Mouse (Mus musculus): ENCODE data around the gene Klhl29.

DNA sequence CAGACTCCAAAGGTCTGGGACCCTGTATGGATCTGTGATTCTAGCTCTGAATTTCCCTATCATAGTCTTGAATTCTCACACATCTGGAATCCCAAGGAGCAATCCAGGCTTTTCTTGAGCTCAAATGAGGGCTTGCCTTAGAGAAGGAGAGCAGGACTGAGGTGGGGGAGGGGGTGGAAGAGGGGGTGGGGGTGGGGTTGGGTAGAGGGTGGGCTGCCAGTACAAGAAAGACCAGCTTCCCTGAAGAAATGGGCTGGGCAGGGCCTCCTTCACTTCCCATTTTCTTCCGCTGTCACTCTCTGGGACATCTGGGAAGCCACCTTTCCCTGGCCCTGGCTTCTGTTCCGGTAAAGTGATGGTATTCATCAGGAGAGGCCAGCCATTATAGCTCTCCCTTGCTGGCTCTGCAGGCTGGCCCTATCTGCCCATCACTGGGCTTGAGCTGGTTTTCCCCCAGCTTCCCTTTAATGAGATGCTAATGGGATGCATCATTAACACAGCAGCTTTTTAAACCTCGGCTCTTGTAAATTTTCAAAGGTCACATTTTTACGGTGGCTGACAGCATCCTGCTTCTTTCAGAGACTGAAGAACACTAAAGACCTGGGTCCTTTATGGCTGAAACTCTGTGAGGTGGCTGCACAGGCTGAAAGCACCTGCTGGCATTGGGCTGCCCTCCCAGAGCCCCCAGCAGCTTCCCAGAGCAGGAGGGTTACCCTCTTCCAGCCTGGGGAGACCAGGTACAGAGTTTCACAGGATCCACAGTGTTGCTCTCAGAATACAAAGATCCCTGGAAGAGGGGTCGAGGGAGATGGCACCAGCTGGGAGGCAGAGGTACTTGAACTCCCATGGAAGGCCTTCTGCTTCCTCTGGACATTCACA lies 231.3 kb downstream of the Klhl29 start:
- no peak for TF ChIP-seq ZNF384 (IDR thresholded peaks at IDR 0.05; ENCODE audit: low read depth, low read length)
- TF ChIP-seq CHD2 (IDR thresholded peaks at IDR 0.05; ENCODE audit: low read depth, low read length) = no peak
- TF ChIP-seq HCFC1 (IDR thresholded peaks at IDR 0.05; ENCODE audit: borderline replicate concordance, insufficient read depth, low read length) = no peak
- no peak for TF ChIP-seq MAFK (IDR thresholded peaks at IDR 0.05; ENCODE audit: insufficient read depth, low read depth, low read length)

Measured in ES-E14 (cell line).